Mouse (Mus musculus) liver, embryonic 12.5 days (tissue): ENCODE measurements around the gene Tinagl1. TPM values are rescaled to one million over a fixed set of nuclear protein-coding genes. Genes with fewer than 3 reads are reported as not detected.
A peak's percentile ranks its signal among the peaks of the same experiment; 100 is the strongest.

ENCODE experiments used
- ATAC-seq: fragments of 200-750 bp; cut with Nextera tagmentation; 2 replicates; pipeline ENCODE4 v1.8.0; 2017; ENCODE audit warnings: moderate number of reproducible peaks, mild to moderate bottlenecking, moderate library complexity
- H3K27ac ChIP-seq: fragments of 300-500 bp; sonication (generic); 2 replicates; pipeline ENCODE4 v1.5.1; 2016; ENCODE audit warnings: mild to moderate bottlenecking
- H3K27me3 ChIP-seq: fragments of 300-500 bp; sonication (generic); replicated peaks from 2 replicates; pipeline ENCODE4 v1.6.1; 2016; ENCODE audit warnings: mild to moderate bottlenecking, moderate library complexity
- H3K36me3 ChIP-seq: fragments of 300-500 bp; sonication (generic); 2 replicates; pipeline ENCODE4 v1.6.1; 2016; ENCODE audit warnings: mild to moderate bottlenecking, moderate library complexity
- H3K4me1 ChIP-seq: fragments of 300-500 bp; sonication (generic); 2 replicates; pipeline ENCODE4 v1.6.1; 2016
- H3K4me2 ChIP-seq: fragments of 300-500 bp; sonication (generic); 2 replicates; pipeline ENCODE4 v1.6.1; 2016; ENCODE audit warnings: mild to moderate bottlenecking, moderate library complexity
- H3K4me3 ChIP-seq: fragments of 300-500 bp; sonication (generic); 2 replicates; pipeline ENCODE4 v1.5.1; 2016; ENCODE audit warnings: mild to moderate bottlenecking, moderate library complexity
- H3K9ac ChIP-seq: fragments of 300-500 bp; sonication (generic); 2 replicates; pipeline ENCODE4 v1.6.1; 2016; ENCODE audit warnings: mild to moderate bottlenecking, moderate library complexity
- H3K9me3 ChIP-seq: fragments of 300-500 bp; sonication (generic); replicated peaks from 2 replicates; pipeline ENCODE4 v1.6.1; 2016; ENCODE audit warnings: mild to moderate bottlenecking, moderate library complexity
- WGBS: fragments of 180-500 bp; shearing (Covaris S2); methylation state at CpG from one replicate; pipeline ENCODE4 v1.1.7; 2016; ENCODE audit not compliant: insufficient replicate concordance; 5-methylcytosine and 5-hydroxymethylcytosine counted together
- polyA plus RNA-seq: library from polyadenylated mRNA; unstranded; fragments of >200 nt; fragmentation: Nextera tagmentation; extraction: Ambion mirVana; gene quantifications from 2 replicates; pipeline ENCODE4 v1.2.1, GENCODE M21; 2016

Tinagl1 gene
- polyA plus RNA-seq, 1 experiment from 2014 or later: 32.6 TPM

DNA sequence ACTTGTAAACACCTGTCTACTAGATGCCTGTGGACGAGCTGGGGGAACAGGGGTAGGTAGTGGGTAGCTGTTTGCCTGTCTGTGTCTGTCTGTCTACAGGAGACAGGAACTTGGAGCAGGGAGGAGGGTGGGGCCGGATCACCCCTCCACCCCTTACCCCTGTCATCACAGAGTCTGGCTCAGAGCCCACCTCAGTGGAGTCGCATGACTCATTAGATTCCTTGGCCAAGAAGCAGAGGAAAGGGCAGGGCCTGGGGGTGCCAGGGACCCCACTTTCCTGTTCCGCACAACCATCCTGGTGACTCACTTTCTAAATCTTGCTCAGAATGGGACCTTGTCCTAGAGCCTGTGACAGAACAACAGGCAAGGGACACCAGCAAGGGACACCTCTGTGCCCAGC, 2.2 kb upstream of the Tinagl1 start:
- Histone ChIP-seq H3K4me3 (no peak overlapping the region), H3K27me3 (peaks cover 80% of the 10 kb centered on the region), H3K9me3 (no peaks in the 10 kb centered on the region), H3K36me3 (no peaks in the 10 kb centered on the region), H3K4me1 (peaks cover 50% of the 10 kb centered on the region), H3K4me2 (no peak overlapping the region), H3K9ac (no peak overlapping the region), H3K27ac (no peak overlapping the region)
- 65% methylated on average over 4 of the region's 4 CpGs for WGBS
- no peak for ATAC-seq

DNA sequence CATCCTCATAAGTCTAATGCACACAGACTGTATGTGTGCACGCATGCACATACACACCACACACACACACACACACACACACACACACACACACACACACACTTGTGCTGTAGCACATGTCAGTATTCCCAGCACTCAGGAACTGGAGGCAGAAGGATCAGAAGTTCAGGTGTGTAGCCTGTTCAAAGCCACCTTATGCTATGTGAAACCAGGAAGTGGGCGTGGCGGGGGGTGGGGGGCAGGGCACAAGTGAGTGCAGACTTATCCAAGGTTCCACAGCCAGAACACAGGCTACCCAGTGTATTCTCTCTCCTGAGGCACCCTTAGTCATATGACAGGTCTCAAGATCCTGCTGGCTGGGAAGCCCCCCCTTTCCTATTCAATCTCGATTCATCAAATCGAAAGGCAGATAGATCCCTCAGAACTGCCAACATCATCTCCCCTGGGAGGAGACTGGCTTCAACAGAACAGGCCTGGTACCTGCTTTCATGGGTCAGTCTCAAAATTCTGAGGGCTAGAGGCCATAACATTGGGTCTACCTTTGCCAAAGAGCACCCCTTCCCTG, 1.3 kb upstream of the Tinagl1 start:
- 72% methylated on average over 5 of the region's 5 CpGs for WGBS
- ATAC-seq: no peak
- H3K4me2 ChIP-seq: no peak overlapping the region
- peaks cover 87% of the 10 kb centered on the region for H3K27me3 ChIP-seq
- H3K9ac ChIP-seq: no peak overlapping the region
- H3K27ac ChIP-seq: no peak overlapping the region
- peaks cover 58% of the 10 kb centered on the region for H3K4me1 ChIP-seq
- H3K36me3 ChIP-seq: peaks cover 6% of the 10 kb centered on the region; the same call in 1 of the 2 replicates
- no peak overlapping the region for H3K4me3 ChIP-seq
- no peaks in the 10 kb centered on the region for H3K9me3 ChIP-seq

DNA sequence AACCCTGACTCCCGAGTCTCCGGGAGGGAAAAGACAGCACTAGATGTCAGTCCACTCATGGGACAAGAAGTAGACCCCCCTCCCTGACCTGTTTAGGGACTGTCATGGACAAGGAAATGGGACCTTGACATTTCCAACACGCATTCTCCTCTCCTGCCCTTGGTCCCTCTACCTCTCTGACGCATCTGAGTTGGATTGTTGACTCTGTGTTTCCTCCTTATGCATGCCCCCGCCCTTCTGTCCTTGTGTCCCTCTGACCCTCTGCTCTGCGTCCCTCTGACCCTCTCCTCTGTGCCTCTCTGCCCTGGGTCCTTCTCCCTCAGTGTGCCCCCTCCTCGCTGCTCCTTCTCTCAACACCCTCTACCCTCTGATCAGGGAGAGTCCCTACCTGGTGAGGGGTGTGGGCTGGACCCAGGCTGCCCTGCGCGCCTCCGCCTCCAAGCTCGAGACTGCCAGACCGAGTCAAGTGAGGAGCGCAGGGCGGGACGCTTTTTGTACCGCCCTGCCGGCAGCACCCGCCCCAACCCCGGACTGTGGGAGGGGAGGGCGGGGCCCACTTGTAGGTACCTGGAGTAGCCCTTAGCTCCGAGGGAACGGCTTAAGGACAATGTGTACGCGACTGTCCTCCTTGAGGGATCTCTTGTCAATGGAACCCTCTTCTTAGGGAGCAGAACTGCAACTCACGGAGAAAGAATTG, 439 bp downstream of the Tinagl1 start:
- Histone ChIP-seq H3K9ac (peak overlapping the region; percentile 59), H3K27me3 (peaks cover 79% of the 10 kb centered on the region), H3K27ac (peak overlapping the region; percentile 78), H3K4me2 (peak overlapping the region; percentile 69), H3K4me3 (peak overlapping the region; percentile 55), H3K9me3 (no peaks in the 10 kb centered on the region), H3K4me1 (peaks cover 58% of the 10 kb centered on the region), H3K36me3 (peaks cover 10% of the 10 kb centered on the region; the same call in 1 of the 2 replicates)
- peak; percentile 82 for ATAC-seq
- WGBS: 4% methylated on average over 25 of the region's 25 CpGs

DNA sequence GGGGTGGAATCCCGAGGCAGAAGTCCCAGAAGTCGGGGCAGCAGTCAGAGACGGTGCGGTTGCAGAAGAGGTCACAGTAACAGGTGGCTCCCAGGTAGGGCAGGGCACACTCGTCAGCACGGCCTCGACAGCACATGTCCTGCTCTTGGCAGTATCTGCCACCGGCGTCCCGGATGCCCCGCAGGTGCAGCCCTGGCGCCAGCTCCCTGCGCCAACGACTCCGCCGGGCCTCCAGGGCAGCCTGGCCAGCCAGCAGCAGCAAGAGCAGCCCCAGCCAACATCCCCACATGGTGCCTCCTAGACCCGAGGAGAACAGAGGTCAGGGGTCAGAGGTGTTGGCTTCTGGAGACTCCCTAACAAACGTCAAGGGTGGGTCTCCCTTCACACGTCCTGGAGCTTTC, 1.0 kb downstream of the Tinagl1 start:
- peak overlapping the region; percentile 59 for H3K9ac ChIP-seq
- ATAC-seq: peak; percentile 33
- H3K4me1 ChIP-seq: peaks cover 61% of the 10 kb centered on the region
- 46% methylated on average over 19 of the region's 19 CpGs for WGBS
- H3K4me2 ChIP-seq: peak overlapping the region; percentile 69
- peak overlapping the region; percentile 78 for H3K27ac ChIP-seq
- H3K36me3 ChIP-seq: peaks cover 10% of the 10 kb centered on the region; the same call in 1 of the 2 replicates
- peaks cover 81% of the 10 kb centered on the region for H3K27me3 ChIP-seq
- H3K4me3 ChIP-seq: peak overlapping the region; percentile 55
- no peaks in the 10 kb centered on the region for H3K9me3 ChIP-seq

DNA sequence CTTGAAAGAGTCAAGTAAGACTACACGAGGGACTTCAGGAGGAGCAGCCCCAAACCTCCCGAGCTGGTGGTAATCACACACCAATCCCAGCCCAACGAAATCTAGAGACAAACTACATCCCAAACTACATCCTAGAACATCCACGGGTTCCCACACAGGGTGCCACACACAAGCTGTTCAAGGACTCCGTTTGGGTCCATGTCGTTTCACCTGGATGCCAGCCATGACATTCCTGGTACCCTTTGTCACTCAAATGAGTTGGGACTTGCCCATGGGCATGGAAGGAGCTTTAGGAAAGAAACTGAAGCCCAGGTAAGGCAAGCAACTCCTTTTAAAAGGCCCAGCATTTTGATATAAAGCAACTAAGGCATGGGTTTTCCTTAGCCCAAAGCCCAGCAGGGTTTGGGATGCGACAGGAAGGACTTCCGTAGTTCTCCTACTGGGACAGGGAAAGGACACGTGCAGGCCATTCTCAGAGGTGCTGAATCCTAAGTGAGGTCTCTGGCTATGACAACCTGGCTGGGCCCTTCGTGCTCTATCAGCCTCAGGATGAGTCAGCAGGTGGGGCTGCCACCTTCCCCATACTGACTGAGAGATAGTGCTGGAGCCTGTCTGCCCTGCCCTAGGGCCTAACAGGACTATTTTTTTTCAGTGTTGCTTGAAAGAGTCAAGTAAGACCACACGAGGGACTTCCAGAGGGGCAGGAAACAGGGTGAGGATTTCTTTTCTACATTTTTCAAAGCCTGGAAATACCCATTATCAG, 1.7 kb downstream of the Tinagl1 start:
- peak overlapping the region; percentile 78 for H3K27ac ChIP-seq
- peak overlapping the region; percentile 59 for H3K9ac ChIP-seq
- H3K4me1 ChIP-seq: peaks cover 67% of the 10 kb centered on the region
- WGBS: 48% methylated on average over 11 of the region's 11 CpGs
- ATAC-seq: peak; percentile 85
- no peaks in the 10 kb centered on the region for H3K9me3 ChIP-seq
- peaks cover 10% of the 10 kb centered on the region; the same call in 1 of the 2 replicates for H3K36me3 ChIP-seq
- H3K4me2 ChIP-seq: peak overlapping the region; percentile 69
- peaks cover 81% of the 10 kb centered on the region for H3K27me3 ChIP-seq
- peak overlapping the region; percentile 55 for H3K4me3 ChIP-seq

DNA sequence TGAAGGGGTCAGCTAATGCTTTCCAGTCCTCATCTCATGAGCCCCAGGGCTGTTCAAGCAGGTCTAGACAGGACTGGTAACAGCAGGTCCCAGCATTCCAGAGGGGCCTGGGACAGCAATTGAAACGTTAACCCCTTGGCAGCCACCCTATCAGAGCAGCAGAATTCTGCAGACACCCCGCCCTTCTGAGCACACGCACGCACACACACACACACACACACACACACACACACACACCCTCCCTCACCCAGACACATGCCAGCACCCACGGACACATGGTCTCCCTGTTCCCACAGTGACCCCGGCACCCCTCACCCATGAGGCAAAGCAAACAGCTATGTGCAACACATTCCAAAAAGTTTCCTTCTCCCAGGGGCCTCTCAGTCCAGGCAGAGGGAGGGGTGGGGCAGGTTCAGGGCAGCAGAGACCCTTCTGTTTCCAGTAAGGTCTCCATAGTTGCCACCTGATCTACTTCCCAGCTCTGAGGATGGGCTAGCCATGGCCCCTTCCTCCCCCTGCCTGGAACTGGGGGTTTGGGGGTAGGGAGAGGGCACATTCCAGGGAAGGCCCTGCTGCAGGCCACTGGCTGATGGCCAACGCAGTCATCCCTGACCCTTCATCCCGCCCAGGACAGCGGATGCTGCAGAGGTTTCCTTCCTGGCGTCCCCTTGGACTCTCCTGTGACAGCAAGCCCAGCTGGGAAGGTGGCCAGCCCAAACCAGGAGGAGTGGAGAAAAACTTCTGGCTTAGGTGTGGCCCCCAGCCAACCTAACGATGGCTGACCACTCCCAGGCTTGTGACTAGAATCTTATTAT, 2.8 kb downstream of the Tinagl1 start:
- H3K9me3 ChIP-seq: no peaks in the 10 kb centered on the region
- H3K27me3 ChIP-seq: peaks cover 84% of the 10 kb centered on the region
- peak overlapping the region; percentile 30 for H3K27ac ChIP-seq
- peaks cover 73% of the 10 kb centered on the region for H3K4me1 ChIP-seq
- peaks cover 15% of the 10 kb centered on the region; the same call in 1 of the 2 replicates for H3K36me3 ChIP-seq
- H3K4me2 ChIP-seq: peak overlapping the region; percentile 69
- no peak for ATAC-seq
- H3K9ac ChIP-seq: peak overlapping the region; percentile 17; the same call in 1 of the 2 replicates
- 53% methylated on average over 11 of the region's 11 CpGs for WGBS
- peak overlapping the region; percentile 55 for H3K4me3 ChIP-seq

DNA sequence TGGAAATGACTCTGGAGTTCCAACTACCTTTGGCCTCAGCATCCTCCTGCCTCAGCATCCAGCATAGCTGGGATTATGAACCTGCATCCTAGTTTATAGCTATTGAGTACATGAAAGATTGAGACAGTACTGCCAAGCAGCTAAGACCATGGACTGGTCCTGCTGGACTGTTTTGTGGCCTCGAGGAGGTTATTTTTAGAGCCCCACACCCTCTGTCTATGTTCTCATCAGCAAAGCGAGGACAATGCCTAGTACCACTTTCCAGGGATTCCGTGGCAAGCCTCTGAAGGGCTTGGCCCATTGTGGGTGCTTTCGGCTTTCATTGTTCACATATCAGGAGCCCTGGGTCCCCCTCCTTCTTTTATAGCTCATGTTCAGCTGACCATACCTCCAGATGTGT, 4.6 kb downstream of the Tinagl1 start:
- WGBS: 61% methylated on average over 4 of the region's 4 CpGs
- Histone ChIP-seq H3K4me3 (no peak overlapping the region), H3K36me3 (peaks cover 29% of the 10 kb centered on the region; the same call in 1 of the 2 replicates), H3K9ac (no peak overlapping the region), H3K4me1 (peaks cover 57% of the 10 kb centered on the region), H3K27me3 (peaks cover 83% of the 10 kb centered on the region), H3K9me3 (no peaks in the 10 kb centered on the region), H3K27ac (no peak overlapping the region), H3K4me2 (no peak overlapping the region)
- no peak for ATAC-seq

DNA sequence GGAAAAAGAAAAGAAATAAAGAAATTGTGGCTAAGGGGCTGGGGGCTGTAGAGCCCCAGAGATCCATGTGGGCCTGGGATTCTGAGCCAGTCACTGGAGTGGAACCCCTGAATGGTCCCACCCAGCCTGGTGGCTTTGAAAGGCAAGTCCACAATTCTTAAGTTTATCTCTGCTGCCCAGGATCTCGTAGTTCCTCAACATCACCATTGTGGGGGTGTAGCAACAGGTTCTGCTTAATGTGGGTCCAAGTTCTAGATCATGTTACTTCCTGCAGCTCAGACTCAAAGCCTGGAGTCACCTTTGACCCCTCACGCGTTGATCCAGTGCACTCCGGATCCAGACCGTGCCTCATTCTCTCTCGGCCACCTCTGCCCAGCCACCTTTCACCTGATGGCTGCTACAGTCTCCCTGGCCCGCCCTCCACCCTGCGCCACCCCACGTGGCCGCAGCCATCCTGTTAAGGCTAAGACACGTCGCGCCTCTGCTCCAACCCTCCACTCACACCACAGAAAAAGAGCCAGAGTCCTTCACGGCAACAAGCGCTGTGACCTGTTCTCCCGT, 5.4 kb downstream of the Tinagl1 start:
- Histone ChIP-seq H3K4me2 (no peak overlapping the region), H3K36me3 (peaks cover 29% of the 10 kb centered on the region; the same call in 1 of the 2 replicates), H3K4me3 (no peak overlapping the region), H3K9me3 (no peaks in the 10 kb centered on the region), H3K27ac (no peak overlapping the region), H3K4me1 (peaks cover 48% of the 10 kb centered on the region), H3K27me3 (peaks cover 83% of the 10 kb centered on the region), H3K9ac (no peak overlapping the region)
- WGBS: 65% methylated on average over 16 of the region's 16 CpGs
- ATAC-seq: no peak

DNA sequence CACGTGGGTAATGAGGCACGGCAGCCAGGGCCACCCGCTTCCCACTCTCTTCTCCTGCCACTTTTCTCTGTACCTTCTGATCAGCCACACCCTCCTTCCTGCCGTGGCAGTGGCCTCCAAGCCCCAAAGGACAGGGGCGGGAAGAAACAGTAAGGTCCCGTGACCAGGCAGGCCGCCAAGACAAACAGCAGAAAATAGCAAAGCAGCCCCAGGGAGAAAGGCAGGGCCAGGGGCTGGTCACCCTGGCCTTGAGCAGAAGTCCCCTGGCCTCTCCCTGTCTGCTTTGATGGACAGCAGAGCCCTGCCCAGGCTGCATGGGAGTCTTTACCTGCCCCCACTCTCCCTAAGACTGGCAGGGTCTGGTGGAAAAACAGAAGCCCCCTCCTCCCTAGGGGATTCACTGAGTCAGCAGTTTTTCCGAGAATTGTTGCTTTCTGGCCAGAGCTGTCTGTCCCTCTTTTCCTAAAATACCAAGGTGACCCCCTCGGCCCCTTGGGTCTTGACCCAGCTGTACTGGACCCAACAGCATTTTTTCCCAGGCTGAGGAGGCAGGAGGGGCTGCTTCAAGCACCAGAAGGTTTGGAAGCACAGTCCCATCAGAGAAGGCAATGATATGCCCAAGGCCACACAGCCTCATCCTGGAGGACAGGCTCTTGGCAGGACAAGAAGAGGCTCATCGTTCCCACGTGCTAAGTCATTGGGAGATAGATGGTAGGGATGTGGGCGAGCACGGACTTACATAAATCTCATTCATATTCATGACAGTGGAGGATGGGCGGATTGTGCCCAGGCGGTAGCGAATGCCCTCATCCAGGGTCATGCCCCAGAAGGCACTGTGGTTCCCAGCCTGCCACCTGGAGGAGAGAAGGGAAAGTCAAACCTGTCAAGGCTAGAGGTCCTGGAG, 6.4 kb downstream of the Tinagl1 start:
- WGBS: 44% methylated on average over 16 of the region's 16 CpGs
- H3K27ac ChIP-seq: no peak overlapping the region
- H3K4me1 ChIP-seq: peaks cover 44% of the 10 kb centered on the region
- H3K27me3 ChIP-seq: peaks cover 83% of the 10 kb centered on the region
- no peak overlapping the region for H3K4me2 ChIP-seq
- no peak overlapping the region for H3K4me3 ChIP-seq
- peaks cover 29% of the 10 kb centered on the region; the same call in 1 of the 2 replicates for H3K36me3 ChIP-seq
- 0 out of 2 replicates have a peak, but pooled peaks have one; percentile 25 for ATAC-seq
- H3K9ac ChIP-seq: no peak overlapping the region
- H3K9me3 ChIP-seq: no peaks in the 10 kb centered on the region

DNA sequence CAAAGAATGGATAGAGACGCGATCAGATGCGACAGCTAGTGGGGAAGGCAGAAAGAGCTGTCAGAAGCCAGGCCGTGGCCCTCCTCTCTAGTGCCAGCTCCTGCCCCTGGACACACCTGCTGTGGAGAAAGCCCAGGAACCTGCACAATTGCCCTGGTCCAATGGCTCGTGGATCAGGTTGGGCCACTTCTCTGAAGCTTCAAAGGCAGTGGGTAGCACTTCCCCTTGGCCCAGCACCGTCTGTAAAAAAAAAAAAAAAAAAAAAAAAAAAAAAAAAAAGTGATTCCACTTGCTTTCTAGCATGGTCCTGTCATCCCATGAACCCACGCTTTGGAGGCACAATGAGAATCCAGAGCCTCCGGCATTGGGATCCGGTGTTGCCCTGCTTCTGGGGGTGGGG, 7.1 kb downstream of the Tinagl1 start:
- Histone ChIP-seq H3K9ac (no peak overlapping the region), H3K36me3 (peaks cover 29% of the 10 kb centered on the region; the same call in 1 of the 2 replicates), H3K4me1 (peaks cover 44% of the 10 kb centered on the region), H3K4me2 (peak overlapping the region; percentile 13; the same call in 1 of the 2 replicates), H3K9me3 (no peaks in the 10 kb centered on the region), H3K27me3 (peaks cover 83% of the 10 kb centered on the region), H3K27ac (no peak overlapping the region), H3K4me3 (no peak overlapping the region)
- no peak for ATAC-seq
- WGBS: 34% methylated on average over 9 of the region's 9 CpGs
